Mouse (Mus musculus) NIH3T3 (cell line): ENCODE measurements at regions not wholly inside any gene's neighbourhood (a gene's known extent, or its start where the extent isn't known, plus 50 kb on each side); places are given as distances from the start of the nearest gene placed in this dataset.

Source experiments
- DNase-seq: peaks from one replicate; pipeline ENCODE4 v3.0.0-alpha.2; 2012; ENCODE audit warnings: low read depth

- DNase-seq = no peak
Measured at GRCm38 (mm10) chr4:152928422-152928985, 450.8 kb upstream of the Kcnab2 start.

GRCm38 (mm10) chr4:152920261-152920660 is 442.6 kb upstream of the Kcnab2 start:
- DNase-seq = no peak

GRCm38 (mm10) chr4:152919851-152920250 is 442.2 kb upstream of the Kcnab2 start:
- DNase-seq = no peak

GRCm38 (mm10) chr4:152916576-152916975 is 438.9 kb upstream of the Kcnab2 start:
- no peak for DNase-seq

- DNase-seq = no peak
Measured at GRCm38 (mm10) chr4:152913497-152913896, 435.8 kb upstream of the Kcnab2 start.

- no peak for DNase-seq
Measured at GRCm38 (mm10) chr4:152912846-152913245, 435.2 kb upstream of the Kcnab2 start.

- peak; percentile 1 for DNase-seq
Measured at GRCm38 (mm10) chr4:152908235-152908634, 430.6 kb upstream of the Kcnab2 start.

- DNase-seq = no peak
Measured at GRCm38 (mm10) chr4:152902851-152903250, 425.2 kb upstream of the Kcnab2 start.

- DNase-seq = no peak
Measured at GRCm38 (mm10) chr4:152900049-152900448, 422.4 kb upstream of the Kcnab2 start.

GRCm38 (mm10) chr4:152895076-152895475 is 417.4 kb upstream of the Kcnab2 start:
- no peak for DNase-seq

- DNase-seq = no peak
Measured at GRCm38 (mm10) chr4:152892997-152893396, 415.3 kb upstream of the Kcnab2 start.

GRCm38 (mm10) chr4:152889211-152889610 is 411.5 kb upstream of the Kcnab2 start:
- DNase-seq = no peak

- DNase-seq = no peak
Measured at GRCm38 (mm10) chr4:152888306-152888705, 410.6 kb upstream of the Kcnab2 start.

GRCm38 (mm10) chr4:152886773-152887172 is 409.1 kb upstream of the Kcnab2 start:
- DNase-seq = no peak

- DNase-seq = no peak
Measured at GRCm38 (mm10) chr4:152881433-152881930, 403.8 kb upstream of the Kcnab2 start.

- no peak for DNase-seq
Measured at GRCm38 (mm10) chr4:152880368-152880767, 402.7 kb upstream of the Kcnab2 start.

- DNase-seq = no peak
Measured at GRCm38 (mm10) chr4:152878941-152879340, 401.3 kb upstream of the Kcnab2 start.

GRCm38 (mm10) chr4:152878401-152878800 is 400.7 kb upstream of the Kcnab2 start:
- no peak for DNase-seq

- no peak for DNase-seq
Measured at GRCm38 (mm10) chr4:152870046-152870445, 392.4 kb upstream of the Kcnab2 start.

- no peak for DNase-seq
Measured at GRCm38 (mm10) chr4:152865894-152866293, 388.2 kb upstream of the Kcnab2 start.

GRCm38 (mm10) chr4:152862818-152863614 is 385.3 kb upstream of the Kcnab2 start:
- DNase-seq = no peak

GRCm38 (mm10) chr4:152859161-152859560 is 381.5 kb upstream of the Kcnab2 start:
- no peak for DNase-seq

GRCm38 (mm10) chr4:152850147-152850546 is 372.5 kb upstream of the Kcnab2 start:
- DNase-seq = no peak

- no peak for DNase-seq
Measured at GRCm38 (mm10) chr4:152836080-152836479, 358.4 kb upstream of the Kcnab2 start.
